Mouse (Mus musculus) liver, postnatal 0 days (tissue): ENCODE results near the gene Synj1.

Source experiments
- CTCF ChIP-seq: sonication (generic); IDR thresholded peaks from 2 replicates; pipeline ENCODE4 v1.5.1; 2016; ENCODE audit warnings: antibody characterized with exemption, low read depth
- EP300 ChIP-seq: IDR thresholded peaks from 2 replicates; pipeline ENCODE4 v1.6.1; 2016; ENCODE audit warnings: antibody characterized with exemption, low read depth, mild to moderate bottlenecking

DNA sequence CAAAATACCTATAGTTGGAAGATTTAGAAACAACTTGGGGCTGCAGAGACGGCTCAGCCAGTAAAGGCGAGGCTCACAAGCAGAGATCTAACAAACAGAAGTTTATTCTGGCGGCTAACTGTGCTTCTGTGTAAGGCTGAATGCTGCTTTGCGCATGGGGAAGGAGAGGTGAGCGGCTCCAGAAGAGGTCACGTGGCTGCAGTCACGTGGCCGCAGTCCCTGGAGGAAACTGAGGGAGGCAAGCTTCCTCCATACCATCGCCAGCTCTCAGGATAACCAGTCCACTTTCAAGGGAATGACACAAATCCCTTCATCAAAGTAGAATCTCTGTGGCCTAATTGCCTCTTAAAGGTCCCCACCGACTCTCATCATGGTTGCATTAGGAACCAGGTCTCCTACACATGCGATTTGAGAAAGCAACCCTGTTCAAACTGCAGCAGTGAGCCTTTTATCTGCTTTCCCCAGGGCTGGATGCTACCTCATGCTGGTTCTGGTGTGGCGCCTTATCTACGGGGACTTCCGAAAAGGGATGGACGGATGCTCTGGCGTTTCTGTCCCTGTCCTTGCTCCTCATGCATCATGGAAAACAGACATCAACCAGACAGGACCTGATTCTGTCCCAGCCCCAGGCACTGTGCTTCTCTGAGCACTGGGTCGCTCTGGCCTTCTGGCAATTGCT lies 100.1 kb downstream of the Synj1 start:
- no peak for TF ChIP-seq CTCF
- no peak for TF ChIP-seq EP300
